Mouse (Mus musculus) hindbrain, embryonic 14.5 days (tissue): ENCODE results near the gene Cbx6. TPM values are rescaled to one million over a fixed set of nuclear protein-coding genes. Genes with fewer than 3 reads are reported as not detected.
A peak's percentile ranks its signal among the peaks of the same experiment; 100 is the strongest.

Experiments
- ATAC-seq: fragments of 200-750 bp; cut with Nextera tagmentation; 2 replicates; pipeline ENCODE4 v1.8.0; 2017; ENCODE audit warnings: moderate number of reproducible peaks, mild to moderate bottlenecking, moderate TSS enrichment, moderate library complexity; ENCODE audit not compliant: low FRiP score
- DNase-seq: peaks from one replicate; pipeline ENCODE4 v3.0.0-alpha.2; 2015; ENCODE audit warnings: low spot score
- H3K27ac ChIP-seq: fragments of 300-500 bp; sonication (generic); 2 replicates; pipeline ENCODE4 v1.5.1; 2014; ENCODE audit warnings: mild to moderate bottlenecking, moderate library complexity
- H3K27me3 ChIP-seq: fragments of 300-500 bp; sonication (generic); 2 replicates; pipeline ENCODE4 v1.6.1; 2014; ENCODE audit warnings: mild to moderate bottlenecking, low read length, mixed read lengths; ENCODE audit not compliant: control insufficient read depth, insufficient read depth
- H3K36me3 ChIP-seq: fragments of 300-500 bp; sonication (generic); replicated peaks from 2 replicates; pipeline ENCODE4 v1.6.1; 2014; ENCODE audit not compliant: control insufficient read depth, insufficient read depth
- H3K4me1 ChIP-seq: fragments of 300-500 bp; sonication (generic); replicated peaks from 2 replicates; pipeline ENCODE4 v1.6.1; 2014; ENCODE audit warnings: antibody characterized with exemption, low read length, mixed read lengths; ENCODE audit not compliant: control insufficient read depth, insufficient read depth
- H3K4me2 ChIP-seq: fragments of 300-500 bp; sonication (generic); replicated peaks from 2 replicates; pipeline ENCODE4 v1.6.1; 2014; ENCODE audit warnings: mild to moderate bottlenecking, moderate library complexity
- H3K4me3 ChIP-seq: fragments of 300-500 bp; sonication (generic); replicated peaks from 2 replicates; pipeline ENCODE4 v1.5.1; 2014; ENCODE audit warnings: mild to moderate bottlenecking, low read length
- H3K9ac ChIP-seq: fragments of 300-500 bp; sonication (generic); 2 replicates; pipeline ENCODE4 v1.6.1; 2014
- H3K9me3 ChIP-seq: fragments of 300-500 bp; sonication (generic); 2 replicates; pipeline ENCODE4 v1.6.1; 2016; ENCODE audit warnings: low read length; ENCODE audit not compliant: control insufficient read depth
- WGBS: fragments of 180-500 bp; shearing (Covaris S2); extraction: QIAGEN DNeasy Blood & Tissue Kit; methylation state at CpG from one replicate; pipeline ENCODE4 v1.1.7; 2014; 5-methylcytosine and 5-hydroxymethylcytosine counted together
- polyA plus RNA-seq: library from polyadenylated mRNA; unstranded; fragments of >200 nt; fragmentation: Nextera tagmentation; extraction: Ambion mirVana; gene quantifications from 2 replicates; pipeline ENCODE4 v1.2.1, GENCODE M21; 2014

Gene Cbx6
- polyA plus RNA-seq, 1 experiment from 2014 or later, result 39.8 TPM

- Histone ChIP-seq H3K4me1 (peaks cover 5% of the 10 kb centered on the region), H3K4me2 (no peak overlapping the region), H3K27ac (no peak overlapping the region), H3K9me3 (no peaks in the 10 kb centered on the region), H3K27me3 (peaks cover 29% of the 10 kb centered on the region), H3K36me3 (no peaks in the 10 kb centered on the region), H3K9ac (no peak overlapping the region), H3K4me3 (no peak overlapping the region)
- no peak for ATAC-seq
- no peak for DNase-seq
- WGBS, result 45% methylated on average over 5 of the region's 5 CpGs
These were observed 25.8 kb downstream of the Cbx6 start for GRCm38 (mm10) chr15:79808658-79809057.

- Histone ChIP-seq H3K9me3 (no peaks in the 10 kb centered on the region), H3K4me3 (no peak overlapping the region), H3K9ac (no peak overlapping the region), H3K27me3 (peaks cover 32% of the 10 kb centered on the region), H3K4me1 (peaks cover 5% of the 10 kb centered on the region), H3K36me3 (no peaks in the 10 kb centered on the region), H3K4me2 (no peak overlapping the region), H3K27ac (no peak overlapping the region)
- peak; percentile 77 for DNase-seq
- ATAC-seq, result no peak
- WGBS, result 35% methylated on average over 5 of the region's 5 CpGs
These were observed 26.4 kb downstream of the Cbx6 start for GRCm38 (mm10) chr15:79808114-79808513.

- peaks cover 43% of the 10 kb centered on the region for H3K27me3 ChIP-seq
- H3K9me3 ChIP-seq, result no peaks in the 10 kb centered on the region
- 48% methylated on average over 1 of the region's 1 CpGs for WGBS
- ATAC-seq (no peak), DNase-seq (no peak)
- H3K36me3 ChIP-seq, result no peaks in the 10 kb centered on the region
- H3K4me1 ChIP-seq, result peaks cover 11% of the 10 kb centered on the region
- H3K4me2 ChIP-seq, result no peak overlapping the region
- H3K27ac ChIP-seq, result no peak overlapping the region
- H3K4me3 ChIP-seq, result no peak overlapping the region
- H3K9ac ChIP-seq, result no peak overlapping the region
These were observed 27.4 kb downstream of the Cbx6 start for GRCm38 (mm10) chr15:79807050-79807449.

GRCm38 (mm10) chr15:79805246-79805645 lies 29.2 kb downstream of the Cbx6 start:
- peak overlapping the region; percentile 73 for H3K4me2 ChIP-seq
- peak overlapping the region; percentile 86 for H3K27ac ChIP-seq
- peaks cover 11% of the 10 kb centered on the region for H3K4me1 ChIP-seq
- H3K4me3 ChIP-seq, result peak overlapping the region; percentile 72
- H3K9me3 ChIP-seq, result no peaks in the 10 kb centered on the region
- 31% methylated on average over 8 of the region's 8 CpGs for WGBS
- DNase-seq, result no peak
- ATAC-seq, result no peak
- H3K9ac ChIP-seq, result peak overlapping the region; percentile 80
- H3K27me3 ChIP-seq, result peaks cover 44% of the 10 kb centered on the region
- no peaks in the 10 kb centered on the region for H3K36me3 ChIP-seq

DNA sequence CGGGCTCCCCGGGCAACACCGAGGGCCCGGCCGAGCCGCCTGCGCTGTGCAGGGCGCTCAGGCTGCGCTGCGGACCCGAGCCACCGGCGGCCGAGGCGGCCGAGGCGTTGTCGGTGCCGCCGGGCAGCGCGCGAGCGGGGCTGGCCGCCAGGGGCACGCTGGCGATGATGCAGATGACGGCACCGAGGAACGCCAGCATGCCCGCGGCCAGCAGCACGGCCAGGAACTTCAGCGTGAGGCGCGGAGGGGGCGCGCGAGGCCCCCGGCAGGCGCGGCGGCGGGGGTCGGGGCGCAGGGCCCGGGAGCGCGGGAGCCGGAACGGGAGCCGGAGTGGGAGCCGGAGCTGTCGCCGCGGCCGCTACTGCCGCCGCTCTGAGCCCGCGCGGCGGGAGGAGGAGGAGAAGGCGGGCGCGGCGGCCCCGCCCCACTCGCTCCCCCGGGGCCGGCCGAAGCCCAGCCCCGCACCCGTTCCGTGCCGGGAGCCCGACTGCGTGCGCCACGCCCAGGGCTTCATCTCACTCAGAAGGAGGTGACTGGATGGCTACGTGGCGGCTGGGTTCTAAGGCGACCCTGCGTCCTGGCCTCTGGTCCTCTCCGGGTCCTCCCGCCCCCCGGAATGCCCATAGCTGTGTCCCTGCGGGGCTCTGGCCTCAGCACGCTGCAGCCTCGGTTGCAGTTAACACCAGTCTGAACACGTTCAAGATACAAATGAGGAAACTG lies 30.0 kb downstream of the Cbx6 start, which contains the start of gene Nptxr:
Gene Nptxr, minus strand, starts transcription at position 415 of the 720 bp plus-strand sequence.
- ATAC-seq (peak; percentile 83), DNase-seq (peak; percentile 71)
- H3K9ac ChIP-seq, result peak within 1 kb of the TSS; percentile 80
- under 1% methylated on average over 54 of the region's 91 CpGs for WGBS
- H3K4me3 ChIP-seq, result peak within 1 kb of the TSS; percentile 72
- H3K36me3 ChIP-seq, result no peaks in the 10 kb centered on the region
- H3K4me2 ChIP-seq, result peak within 1 kb of the TSS; percentile 73
- no peaks in the 10 kb centered on the region for H3K9me3 ChIP-seq
- H3K27me3 ChIP-seq, result peaks cover 44% of the 10 kb centered on the region
- H3K27ac ChIP-seq, result peak within 1 kb of the TSS; percentile 86
- H3K4me1 ChIP-seq, result peaks cover 11% of the 10 kb centered on the region

GRCm38 (mm10) chr15:79803533-79804351 lies 30.7 kb downstream of the Cbx6 start:
- Histone ChIP-seq H3K27me3 (peaks cover 44% of the 10 kb centered on the region), H3K9ac (peak overlapping the region; percentile 80), H3K36me3 (no peaks in the 10 kb centered on the region), H3K4me1 (peaks cover 11% of the 10 kb centered on the region), H3K27ac (peak overlapping the region; percentile 86), H3K9me3 (no peaks in the 10 kb centered on the region), H3K4me3 (peak overlapping the region; percentile 72), H3K4me2 (peak overlapping the region; percentile 73)
- ATAC-seq, result peak; percentile 67
- WGBS, result 4% methylated on average over 74 of the region's 81 CpGs
- DNase-seq, result no peak

DNA sequence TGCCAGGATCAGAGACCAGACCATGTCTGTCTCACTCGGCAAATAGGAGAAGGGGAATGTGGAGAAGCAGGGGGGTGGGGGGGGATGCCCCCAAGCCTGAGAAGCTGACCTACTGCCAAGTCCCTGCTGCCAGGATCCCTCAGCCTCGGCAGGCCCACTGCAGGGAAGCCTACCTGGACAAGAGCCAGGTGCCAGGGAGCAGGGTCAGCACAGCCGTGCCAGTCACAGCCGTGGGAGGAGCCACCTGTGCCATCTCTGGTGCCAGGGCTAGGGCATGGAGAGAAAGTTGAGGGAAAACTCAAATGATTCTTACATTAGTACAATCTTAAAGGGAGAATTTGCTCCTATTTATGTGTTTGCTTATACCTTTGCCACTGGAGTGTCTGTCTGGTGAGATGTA lies 32.2 kb downstream of the Cbx6 start:
- Histone ChIP-seq H3K9ac (no peak overlapping the region), H3K4me3 (no peak overlapping the region), H3K27ac (no peak overlapping the region), H3K27me3 (peaks cover 40% of the 10 kb centered on the region), H3K4me1 (peaks cover 11% of the 10 kb centered on the region), H3K4me2 (peak overlapping the region; percentile 73; the same call in 1 of the 2 replicates), H3K36me3 (no peaks in the 10 kb centered on the region), H3K9me3 (no peaks in the 10 kb centered on the region)
- DNase-seq (no peak), ATAC-seq (no peak)
- 66% methylated on average over 4 of the region's 4 CpGs for WGBS

DNA sequence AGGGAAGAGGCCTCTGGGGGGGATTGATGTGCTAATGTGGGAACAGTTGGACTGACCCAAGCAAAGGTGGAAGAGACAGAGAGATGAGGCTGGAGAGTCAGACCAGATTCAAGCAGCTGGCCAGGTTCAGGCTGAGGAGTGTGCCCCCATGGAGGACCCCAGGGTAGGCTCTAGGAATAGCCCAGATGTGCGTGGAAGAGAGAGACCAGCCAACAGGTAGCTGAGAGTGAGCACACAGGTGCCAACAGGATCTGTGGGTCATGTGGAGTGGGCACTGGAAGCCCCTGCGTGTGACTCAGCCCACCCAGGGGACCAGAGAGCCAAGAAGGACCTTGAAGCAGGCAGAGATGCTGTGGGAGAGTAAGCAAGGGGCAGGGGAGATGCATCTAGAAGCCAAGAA lies 32.8 kb downstream of the Cbx6 start:
- H3K4me1 ChIP-seq, result peaks cover 11% of the 10 kb centered on the region
- H3K9ac ChIP-seq, result no peak overlapping the region
- DNase-seq (no peak), ATAC-seq (no peak)
- H3K27ac ChIP-seq, result no peak overlapping the region
- peaks cover 36% of the 10 kb centered on the region for H3K27me3 ChIP-seq
- H3K4me3 ChIP-seq, result no peak overlapping the region
- 68% methylated on average over 2 of the region's 2 CpGs for WGBS
- no peaks in the 10 kb centered on the region for H3K9me3 ChIP-seq
- no peaks in the 10 kb centered on the region for H3K36me3 ChIP-seq
- no peak overlapping the region for H3K4me2 ChIP-seq

DNA sequence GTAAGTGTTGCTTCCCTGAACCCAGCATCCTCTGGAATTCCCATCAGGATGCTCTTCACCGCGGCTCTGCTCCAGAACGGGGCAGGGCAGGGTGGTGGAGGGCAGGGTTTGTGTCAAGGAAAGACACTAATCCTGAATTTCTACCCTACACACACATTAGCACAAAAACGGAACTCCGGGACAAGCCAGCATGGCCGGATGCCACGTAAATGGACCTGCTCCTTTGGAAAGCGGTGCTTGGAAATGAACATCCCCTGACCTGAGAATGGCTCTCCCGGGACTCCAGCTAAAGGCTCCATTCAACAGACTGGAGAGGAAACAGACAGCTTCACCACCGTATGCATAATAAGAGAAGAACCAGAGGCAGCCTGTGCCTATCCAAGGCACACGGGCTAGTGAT lies 33.8 kb downstream of the Cbx6 start:
- H3K27me3 ChIP-seq, result peaks cover 27% of the 10 kb centered on the region
- peaks cover 11% of the 10 kb centered on the region for H3K4me1 ChIP-seq
- H3K27ac ChIP-seq, result no peak overlapping the region
- no peaks in the 10 kb centered on the region for H3K36me3 ChIP-seq
- 46% methylated on average over 11 of the region's 11 CpGs for WGBS
- ATAC-seq (no peak), DNase-seq (no peak)
- H3K9me3 ChIP-seq, result no peaks in the 10 kb centered on the region
- H3K9ac ChIP-seq, result no peak overlapping the region
- no peak overlapping the region for H3K4me3 ChIP-seq
- no peak overlapping the region for H3K4me2 ChIP-seq
